Mouse (Mus musculus) c-Kit-positive CD71-positive TER-119-negative erythroid progenitor cells, embryonic 14.5 days (primary cell): Measurements from ENCODE around the gene Zfp445.
A peak's percentile ranks its signal among the peaks of the same experiment; 100 is the strongest.
"Not testable (repeated sequence)": the region's sequence is repeated elsewhere in the genome, so short reads cannot be mapped to it uniquely, and the experiment has no call there.

Experiments
- DNase-seq: peaks from one replicate; pipeline ENCODE4 v3.0.0-alpha.2; 2013; ENCODE audit warnings: low read depth

The Zfp445 gene

DNA sequence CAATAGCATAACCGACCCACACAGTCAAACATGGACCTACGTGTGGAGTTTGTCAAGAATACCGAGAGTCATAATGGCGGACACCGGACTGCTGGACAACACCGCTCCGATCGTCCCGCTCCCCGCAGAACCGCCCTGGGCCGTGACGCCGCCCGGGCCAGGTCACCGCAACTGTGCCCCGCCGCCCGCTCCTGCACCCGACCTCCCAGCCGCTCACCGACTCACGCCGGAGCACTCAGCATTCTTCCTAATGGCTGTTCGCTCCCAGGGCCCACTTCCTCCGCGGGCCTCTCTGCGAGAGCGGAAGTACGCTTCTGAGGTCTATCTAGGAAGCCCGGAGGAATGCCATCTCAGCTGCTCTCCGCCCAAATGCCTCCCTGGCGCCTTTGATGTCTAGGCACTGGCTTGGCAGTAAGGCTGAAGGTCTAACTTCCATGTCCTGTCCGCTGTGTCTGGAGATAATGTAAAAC, at the start of gene Zfp445:
Zfp445 (minus strand) TSS at position 310 of the 470 bp plus-strand sequence.
- peak; percentile 80 for DNase-seq

DNA sequence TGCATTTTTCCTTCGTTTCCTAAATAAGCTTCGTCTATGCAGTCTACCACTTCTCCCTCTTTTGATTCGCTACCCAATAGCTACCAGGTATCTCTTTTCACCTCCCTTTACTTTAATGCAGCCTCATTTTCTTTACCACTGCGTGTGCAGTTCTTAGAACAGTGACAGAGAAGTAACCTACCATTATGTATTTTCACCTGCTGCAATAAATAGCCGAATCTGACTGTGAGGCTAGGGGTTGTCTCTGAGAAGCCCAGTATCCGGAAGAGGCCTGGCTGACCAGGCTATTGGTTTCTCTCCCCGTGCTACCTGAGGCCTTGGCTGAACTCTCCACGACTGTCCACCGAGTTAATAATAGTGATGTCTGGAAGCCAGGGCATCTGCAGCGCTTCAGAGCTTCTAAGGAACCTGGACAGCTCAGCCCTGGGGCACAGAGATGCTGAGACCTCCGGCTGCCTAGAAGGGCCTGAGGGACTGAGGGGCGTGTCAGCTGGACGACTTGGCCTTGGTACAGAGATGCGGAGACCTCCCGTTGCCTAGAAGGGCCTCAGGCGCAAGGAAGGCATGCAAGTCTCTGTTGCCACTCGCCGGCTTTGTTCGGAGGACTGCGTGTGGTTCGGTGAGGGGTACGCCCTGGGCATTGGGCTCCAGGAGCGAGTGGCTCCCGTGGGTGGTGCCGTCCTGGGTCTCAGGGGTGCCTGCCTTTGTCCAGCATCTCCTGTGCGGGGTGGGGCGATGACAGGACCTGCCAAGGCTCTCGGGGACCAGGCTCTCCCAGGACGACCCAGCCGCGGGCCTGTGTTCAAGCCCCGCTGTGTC, 37.1 kb upstream of the Zfp445 start:
- no peak for DNase-seq

DNA sequence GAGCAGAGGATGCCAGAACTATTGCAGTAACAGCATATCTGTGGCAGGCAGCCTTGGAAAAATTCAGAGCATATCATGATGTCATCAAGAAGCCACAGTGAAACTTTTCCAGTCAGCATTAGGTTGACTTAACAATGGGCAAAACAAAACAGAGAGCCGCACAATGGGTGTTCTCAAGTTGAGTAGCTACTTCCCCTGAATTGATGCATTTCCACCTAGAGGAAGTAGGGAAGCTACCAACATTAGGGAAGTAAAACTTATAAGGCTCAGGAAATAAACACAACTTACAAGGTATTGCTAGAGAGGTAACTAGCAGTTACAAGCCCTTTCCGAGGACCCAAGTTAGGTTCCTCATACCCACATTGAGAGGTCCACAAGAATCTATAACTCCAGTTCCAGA, 35.2 kb upstream of the Zfp445 start:
- DNase-seq, result no peak

DNA sequence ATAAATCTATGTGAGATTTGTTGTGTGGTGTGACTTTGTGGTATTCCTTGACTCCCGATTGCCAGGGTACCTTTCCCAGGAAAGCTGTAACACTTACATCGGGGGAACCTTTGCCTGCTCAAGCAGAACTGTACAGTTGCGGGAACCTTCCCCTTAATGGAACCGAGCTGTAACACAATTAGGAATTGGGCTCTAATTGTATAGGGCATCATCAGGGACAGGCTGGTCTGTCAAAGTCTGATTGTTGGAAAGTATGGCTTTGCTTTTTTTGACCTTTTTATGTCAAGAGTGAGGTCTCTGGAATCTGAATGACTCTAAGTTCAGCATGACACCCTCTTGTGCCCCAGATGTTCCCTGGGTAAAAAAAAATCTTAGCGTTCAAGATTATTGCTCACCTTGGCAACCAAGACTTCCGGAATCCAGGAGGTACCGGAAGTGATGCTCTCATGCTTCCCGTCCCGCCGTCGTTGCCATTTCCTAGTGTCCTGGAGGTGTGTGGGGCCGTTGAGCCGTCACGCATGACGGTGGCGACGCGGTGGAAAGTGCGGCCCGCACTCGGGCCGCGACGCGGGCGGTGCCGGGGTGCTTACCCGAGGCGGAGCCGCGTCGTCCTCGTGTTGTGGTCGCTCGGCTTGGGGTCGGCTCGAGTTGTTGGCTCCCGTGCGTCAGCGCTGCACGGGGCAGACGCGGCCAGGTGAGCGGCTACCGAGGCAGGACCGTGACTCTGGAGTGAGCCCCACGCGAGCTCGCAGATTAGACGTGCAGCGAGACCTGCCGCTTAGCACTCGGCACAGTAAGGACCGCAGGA, 20.8 kb upstream of the Zfp445 start:
- peak; percentile 43 for DNase-seq

DNA sequence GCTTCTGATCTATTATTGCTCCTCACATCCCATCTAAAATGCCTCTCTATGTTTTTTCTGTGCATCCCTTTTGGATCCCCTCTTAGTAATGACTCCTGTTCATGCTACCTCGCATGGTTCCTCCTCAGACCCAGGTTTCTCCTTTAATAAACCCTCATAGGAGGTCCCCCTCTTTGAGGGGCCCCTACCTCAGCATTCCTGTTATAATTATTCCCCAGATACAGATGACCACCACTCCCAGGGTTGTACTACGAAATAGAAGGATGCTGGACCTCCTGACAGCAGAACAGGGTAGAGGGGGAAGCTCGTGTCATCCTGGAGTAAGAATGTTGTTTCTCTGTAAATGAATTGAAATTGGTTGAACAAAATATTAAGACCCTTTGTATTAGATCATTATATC, 19.6 kb upstream of the Zfp445 start, which contains the start of gene Zkscan7:
Zkscan7 (plus strand) TSS at position 301 of the 400 bp plus-strand sequence.
- DNase-seq, result no peak

DNA sequence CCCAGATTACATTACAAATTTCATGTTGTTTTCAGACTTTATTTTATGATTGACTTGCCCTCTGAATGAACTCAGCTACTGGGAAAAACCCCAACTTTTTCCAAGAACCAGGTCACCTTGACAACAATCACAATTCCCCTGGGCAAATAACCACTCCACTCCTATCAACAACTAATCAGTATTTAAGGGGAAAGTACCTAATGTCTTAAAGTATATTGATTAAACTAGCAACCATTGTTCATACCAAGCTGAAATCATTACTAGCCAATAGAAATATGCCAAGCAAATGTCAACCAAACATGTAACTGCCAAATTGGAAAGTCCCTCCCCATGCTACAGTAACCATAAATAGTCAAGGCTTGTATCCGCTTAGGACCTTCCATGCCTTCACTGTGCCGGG, 9.3 kb upstream of the Zfp445 start:
- no peak for DNase-seq

DNA sequence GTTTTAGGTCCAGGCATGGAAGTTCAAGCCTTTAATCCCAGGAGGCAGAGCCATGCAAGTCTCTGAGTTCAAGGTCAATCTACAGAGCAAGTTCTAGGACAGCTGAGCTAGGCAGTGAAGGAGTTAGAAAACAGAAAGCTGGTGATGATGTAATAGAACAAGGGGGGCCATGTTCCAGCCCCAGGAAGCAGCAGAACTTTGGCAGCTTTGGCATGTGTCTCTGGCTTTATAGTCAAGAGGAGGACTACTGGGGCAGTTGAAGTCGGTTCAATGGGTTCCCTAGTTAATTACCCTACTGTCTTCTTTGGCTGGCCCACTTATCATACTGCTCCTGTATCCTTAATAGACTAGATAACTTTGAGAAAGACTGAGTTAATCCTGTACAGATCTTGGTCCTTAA, 8.8 kb upstream of the Zfp445 start:
- no peak for DNase-seq

DNA sequence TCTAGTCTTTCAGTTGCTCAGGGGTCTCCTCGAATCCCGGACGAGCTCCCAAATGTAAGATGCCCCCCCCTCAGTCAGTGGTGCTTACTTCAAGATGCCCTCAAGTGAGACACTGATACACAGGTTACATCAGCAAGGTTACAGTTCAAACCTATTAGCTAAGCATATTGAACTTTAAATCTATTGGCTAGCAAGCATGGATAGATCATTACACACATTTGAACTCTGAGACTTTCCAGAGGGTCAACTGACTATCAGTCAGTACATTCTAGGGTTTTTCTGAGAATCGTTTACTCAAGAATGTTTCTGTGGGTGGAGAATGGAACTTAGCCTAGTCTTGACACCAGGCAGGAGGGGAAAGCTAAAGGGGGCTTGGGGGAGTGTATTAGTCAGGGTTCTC, 6.8 kb upstream of the Zfp445 start:
- no peak for DNase-seq

DNA sequence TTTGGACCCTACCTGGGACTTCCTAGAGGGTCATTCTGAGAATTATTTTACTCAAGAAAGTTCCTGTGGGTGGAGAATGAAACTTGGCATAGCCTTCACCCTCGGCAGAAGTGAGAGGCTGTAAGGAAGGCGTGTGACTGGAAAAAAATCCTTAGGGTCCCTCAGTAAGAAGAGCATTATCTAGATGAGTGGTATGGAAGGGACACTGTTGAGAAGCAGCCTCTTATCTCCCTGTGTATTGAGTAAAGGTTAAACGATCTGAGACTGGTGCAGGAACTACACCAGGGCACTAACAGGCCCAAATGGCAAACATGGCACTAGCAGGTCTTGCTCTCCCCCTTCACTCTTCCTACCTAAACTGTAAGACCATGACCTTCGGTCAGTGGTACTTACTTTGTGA, 386 bp upstream of the Zfp445 start:
- DNase-seq, result no peak

DNA sequence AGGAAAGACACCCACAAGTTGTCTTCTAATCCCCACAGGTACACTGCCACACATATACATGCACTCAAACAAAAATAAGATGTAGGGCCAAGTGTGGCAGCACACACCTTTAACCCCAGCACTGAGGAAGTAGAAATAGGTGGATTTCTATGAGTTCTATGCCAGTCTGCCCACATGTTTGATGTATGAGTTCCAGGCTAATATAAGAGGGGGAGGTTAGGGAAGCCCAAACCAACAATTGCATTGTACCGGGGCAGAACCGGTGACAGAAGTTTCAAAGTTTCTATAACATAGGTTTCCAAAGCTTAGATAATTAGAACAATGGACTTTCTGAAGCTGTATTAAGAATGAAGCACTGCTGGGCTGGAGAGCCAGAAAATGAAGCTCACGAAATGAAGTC, 958 bp downstream of the Zfp445 start:
- DNase-seq, result no peak

DNA sequence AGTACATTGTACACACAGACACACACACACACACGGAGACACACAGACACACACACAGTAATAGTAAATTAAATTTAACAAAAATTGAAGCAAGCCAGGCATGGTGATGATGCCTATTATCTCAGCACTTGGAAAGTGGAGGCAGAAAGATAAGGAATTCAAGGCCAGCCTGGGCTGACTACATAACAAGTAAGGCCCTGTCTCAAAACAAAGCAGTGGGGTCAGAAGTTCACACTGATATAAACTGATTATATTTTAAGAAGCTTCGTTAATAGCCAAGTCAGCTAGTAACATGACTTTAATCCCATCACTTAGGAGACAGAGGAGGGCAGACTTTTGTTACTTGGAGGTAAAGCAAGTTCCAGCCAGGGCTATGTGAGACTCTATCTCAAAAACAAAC, 2.1 kb downstream of the Zfp445 start:
- DNase-seq, result no peak

DNA sequence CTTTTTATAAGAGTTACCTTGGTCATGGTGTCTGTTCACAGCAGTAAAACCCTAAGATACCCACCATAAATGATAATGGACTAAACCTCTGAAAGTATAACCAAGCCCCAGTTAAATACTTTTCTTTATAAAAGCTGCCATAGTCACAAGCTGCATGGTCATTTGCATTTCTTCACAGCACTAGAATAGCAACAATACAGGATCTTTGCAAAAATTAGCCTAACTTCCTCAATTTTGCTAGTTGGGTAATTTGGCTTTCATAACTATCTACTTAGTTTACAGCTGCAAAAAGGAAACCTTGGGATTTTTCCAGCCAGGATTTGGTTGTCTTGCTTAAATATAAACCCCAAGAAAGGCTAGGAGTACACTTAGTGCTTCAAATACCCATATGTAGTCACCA, 5.1 kb downstream of the Zfp445 start:
- no peak for DNase-seq

DNA sequence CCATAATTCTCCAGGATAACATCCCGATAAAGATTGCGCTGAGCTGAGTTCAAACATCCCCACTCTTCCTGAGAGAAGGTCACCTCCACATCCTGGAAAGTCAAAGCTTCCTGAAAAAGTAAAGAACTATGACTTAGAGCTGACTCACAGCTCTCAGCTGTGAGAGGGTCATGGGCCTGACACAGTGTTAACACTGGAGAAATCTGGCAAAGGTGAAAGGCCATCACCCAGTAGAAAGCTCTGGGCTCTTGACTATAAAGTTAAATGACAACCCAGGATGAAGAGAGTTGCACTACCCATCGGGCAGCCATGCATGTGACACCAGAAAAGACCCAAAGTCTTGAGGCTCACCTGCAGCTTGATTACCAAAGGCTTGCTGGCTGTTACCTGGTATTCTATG, 9.1 kb downstream of the Zfp445 start:
- no peak for DNase-seq

DNA sequence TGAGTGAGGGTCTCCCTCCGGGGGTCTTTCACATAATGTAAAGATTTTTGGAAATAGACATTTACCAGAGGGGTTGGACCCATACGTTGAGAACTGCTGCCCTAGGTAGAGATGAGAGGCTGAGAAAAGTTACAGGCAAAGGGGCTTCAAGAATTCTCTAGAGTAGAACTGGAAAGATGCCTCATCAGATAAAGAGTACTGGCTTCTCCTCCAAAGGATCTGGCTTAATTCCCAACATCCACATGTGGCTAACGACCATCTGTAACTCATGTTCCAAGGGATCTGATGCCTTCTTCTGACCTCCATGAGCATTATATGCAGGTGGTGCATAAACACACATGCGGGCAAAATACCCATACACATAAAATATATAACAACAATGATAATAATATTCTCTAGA, 10.2 kb downstream of the Zfp445 start:
- no peak for DNase-seq

DNA sequence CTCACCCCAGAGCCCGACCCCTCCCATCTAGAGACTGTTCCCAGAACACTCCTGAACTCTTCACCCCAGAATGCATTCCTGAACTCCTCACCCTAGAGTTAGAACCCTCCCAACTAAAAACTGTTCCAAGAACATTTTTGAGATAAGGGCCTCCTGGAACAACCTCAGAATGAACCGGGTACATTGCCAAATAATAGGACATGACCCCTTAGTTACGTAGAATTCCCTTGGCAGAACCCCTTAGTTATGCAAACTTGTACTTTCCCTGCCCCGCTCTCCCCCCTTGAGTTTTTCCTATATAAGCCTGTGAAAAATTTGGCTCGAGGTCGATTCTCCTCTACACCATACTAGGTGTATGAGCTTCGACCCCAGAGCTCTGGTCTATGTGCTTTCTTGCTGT, 10.7 kb downstream of the Zfp445 start:
- not testable (repeated sequence) for DNase-seq

DNA sequence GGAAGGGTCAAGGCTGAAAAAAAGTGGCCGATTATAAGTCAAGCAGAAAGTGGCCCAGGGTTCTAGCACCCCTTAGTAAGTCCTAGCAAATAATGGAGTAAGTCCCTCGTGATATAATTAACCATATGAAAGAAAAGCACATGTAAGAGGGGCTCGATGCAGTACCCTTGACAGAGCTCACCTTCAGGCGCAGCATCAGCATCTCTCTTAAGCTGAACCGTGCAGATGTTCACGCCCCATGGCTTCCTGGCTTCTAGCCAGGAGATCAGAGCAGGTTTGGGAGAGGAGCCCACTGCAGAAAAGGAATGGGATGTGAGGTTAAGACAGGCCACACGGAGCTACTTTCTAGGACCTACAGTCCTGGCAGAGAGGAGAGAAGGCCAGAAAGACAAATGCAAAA, 11.3 kb downstream of the Zfp445 start:
- DNase-seq, result no peak

DNA sequence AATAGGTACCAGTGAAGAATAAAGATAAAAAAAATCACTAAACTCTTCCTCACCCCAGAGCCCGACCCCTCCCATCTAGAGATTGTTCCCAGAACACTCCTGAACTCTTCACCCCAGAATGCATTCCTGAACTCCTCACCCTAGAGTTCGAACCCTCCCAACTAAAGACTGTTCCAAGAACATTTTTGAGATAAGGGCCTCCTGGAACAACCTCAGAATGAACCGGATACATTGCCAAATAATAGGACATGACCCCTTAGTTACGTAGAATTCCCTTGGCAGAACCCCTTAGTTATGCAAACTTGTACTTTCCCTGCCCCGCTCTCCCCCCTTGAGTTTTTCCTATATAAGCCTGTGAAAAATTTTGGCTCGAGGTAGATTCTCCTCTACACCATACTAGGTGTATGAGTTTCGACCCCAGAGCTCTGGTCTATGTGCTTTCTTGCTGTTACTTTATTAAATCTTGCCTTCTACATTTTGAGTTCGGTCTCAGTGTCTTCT, 17.9 kb downstream of the Zfp445 start:
- not testable (repeated sequence) for DNase-seq

DNA sequence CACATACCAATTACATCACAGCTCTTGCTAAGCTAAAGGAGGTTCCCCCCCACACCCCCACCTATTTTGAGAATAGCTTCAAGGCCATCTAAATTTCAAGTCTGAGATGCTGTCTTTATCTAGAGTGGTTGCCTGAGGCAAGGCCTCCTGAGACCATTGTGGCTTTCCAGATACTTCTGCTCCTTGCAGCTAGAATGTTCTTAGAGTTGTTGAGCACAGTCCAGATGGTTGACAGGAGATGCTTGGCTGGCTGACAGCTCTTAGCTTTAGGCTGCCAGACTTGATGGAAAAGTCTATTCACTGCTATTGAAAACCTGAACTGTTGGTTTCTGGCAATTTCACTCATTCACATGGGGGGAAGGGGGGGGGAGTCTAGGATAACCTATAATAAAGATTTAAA, 19.6 kb downstream of the Zfp445 start:
- no peak for DNase-seq

DNA sequence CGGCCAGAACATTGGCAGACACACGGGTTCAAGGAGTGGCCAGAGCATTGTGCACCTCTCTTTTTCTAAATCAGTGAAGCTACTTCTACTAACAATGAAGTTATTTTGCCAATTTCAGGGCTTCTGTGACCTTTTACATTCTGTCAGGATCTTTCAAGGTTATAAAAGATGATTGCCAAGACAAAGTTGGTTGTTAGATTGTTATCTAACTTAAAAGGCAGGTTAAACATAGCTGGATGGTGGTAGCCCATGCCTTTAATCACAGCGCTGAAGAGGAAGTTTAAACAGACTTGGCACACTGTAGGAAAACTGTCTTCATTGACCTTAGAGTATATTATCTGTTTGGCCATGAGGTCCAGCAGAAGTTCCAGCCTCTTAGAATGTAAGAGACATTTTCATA, 20.2 kb downstream of the Zfp445 start:
- no peak for DNase-seq

DNA sequence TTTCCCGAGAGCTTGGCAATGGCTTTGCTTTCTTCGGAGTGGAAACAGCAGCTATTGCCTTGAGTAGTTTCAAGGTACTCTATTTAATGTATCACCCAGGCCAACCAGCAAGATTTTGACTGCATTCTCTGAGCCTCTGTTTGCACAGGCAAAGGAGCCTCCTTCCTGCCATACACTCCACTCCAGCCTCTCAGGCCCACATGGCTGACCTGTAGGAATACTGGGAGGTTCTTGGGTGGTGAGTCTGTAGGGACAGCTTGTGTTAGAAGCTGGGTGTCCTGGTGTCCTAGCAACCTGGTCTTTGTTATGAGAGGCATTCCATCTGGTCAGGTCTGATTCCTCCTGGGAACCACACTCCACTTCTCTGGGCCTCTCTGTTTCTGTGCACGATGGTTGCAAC, 22.0 kb downstream of the Zfp445 start, which contains the start of gene Gm35549:
Gm35549 (minus strand) TSS at position 276 of the 400 bp plus-strand sequence.
- DNase-seq, result no peak

DNA sequence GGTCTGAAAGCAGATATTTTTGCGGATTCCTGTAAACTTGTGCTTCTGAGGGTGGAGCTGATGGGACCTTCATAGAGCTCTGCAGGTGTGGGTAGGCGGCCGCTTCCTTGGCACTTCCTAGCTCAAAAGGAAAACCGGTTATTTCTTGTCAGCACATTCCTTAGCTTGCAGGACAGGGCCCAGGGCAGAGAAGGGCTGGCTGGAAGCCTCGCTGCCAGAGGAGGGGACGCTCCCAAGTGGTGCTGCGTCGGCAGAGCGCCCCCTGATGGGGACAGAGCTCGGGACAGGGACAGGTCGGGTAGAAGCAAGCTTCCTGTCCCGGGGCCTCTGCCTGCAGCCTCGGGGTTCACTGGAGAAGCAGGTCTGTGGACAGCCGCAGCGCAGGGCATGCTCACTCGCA, 28.1 kb downstream of the Zfp445 start:
- no peak for DNase-seq

DNA sequence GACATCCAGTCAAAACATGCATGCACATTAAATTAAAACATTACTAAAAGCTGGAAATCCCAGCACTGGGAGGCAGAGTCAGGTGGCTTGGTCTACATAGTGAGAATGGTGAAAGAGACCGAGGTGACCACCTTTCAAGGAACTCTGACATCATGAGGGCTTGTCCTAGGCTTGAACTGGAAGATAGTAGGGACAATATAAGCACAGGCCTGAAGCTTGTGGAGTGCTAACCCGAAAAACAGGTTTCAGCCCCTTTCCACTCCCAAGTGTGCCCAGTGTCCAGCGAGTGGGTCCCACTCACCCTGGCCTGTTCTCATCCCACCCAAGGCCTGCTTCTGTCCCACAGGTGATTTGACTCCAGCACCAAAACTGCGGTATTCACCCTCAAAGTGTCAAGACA, 28.6 kb downstream of the Zfp445 start:
- DNase-seq, result no peak

DNA sequence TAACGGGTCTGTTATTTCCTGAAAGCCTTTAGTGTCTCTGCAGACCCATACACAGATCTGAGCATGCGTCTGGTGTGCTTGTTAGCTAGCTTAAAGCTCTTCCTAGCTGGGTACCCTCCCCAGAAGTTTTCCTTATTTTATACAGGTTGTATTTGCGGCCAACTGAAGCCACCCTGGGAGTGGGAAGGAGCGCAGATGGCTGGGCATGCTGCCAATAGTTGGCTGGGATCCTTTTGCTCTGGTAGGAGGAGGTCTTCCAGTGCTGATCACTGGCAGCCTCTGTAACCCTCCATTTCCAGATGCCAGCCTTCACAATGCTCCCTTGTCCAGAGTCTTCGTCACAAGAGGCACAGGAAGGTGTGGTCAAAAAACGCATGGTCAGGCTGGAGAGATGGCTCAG, 29.0 kb downstream of the Zfp445 start:
- DNase-seq, result no peak
